Mouse (Mus musculus) T-cell, adult 2 months (primary cell): ENCODE results near the gene Cfb.

Experiments
- DNase-seq: peaks from one replicate; pipeline ENCODE4 v3.0.0; 2022; ENCODE audit warnings: low spot score

Gene Cfb

GRCm38 (mm10) chr17:34883332-34883731 is 21.0 kb upstream of the Cfb start:
- DNase-seq, result no peak

- DNase-seq, result no peak
Observed at GRCm38 (mm10) chr17:34881683-34882310, 19.5 kb upstream of the Cfb start, which contains the start of gene Gm20547. TSS of gene Gm20547 (minus strand) at chr17:34882042.

GRCm38 (mm10) chr17:34881166-34881565 is 18.8 kb upstream of the Cfb start:
- no peak for DNase-seq

GRCm38 (mm10) chr17:34879336-34879879 is 17.1 kb upstream of the Cfb start, which contains the start of gene Zbtb12:
TSS of gene Zbtb12 (plus strand) at chr17:34879483.
- DNase-seq, result no peak

GRCm38 (mm10) chr17:34874321-34874720 is 12.0 kb upstream of the Cfb start:
- no peak for DNase-seq

GRCm38 (mm10) chr17:34865981-34866380 is 3.7 kb upstream of the Cfb start:
- no peak for DNase-seq

- no peak for DNase-seq
Observed at GRCm38 (mm10) chr17:34861704-34862415, 458 bp downstream of the Cfb start.

- DNase-seq, result no peak
Observed at GRCm38 (mm10) chr17:34860514-34860913, 1.8 kb downstream of the Cfb start.

- no peak for DNase-seq
Observed at GRCm38 (mm10) chr17:34858670-34859069, 3.6 kb downstream of the Cfb start.

GRCm38 (mm10) chr17:34855825-34856224 is 6.5 kb downstream of the Cfb start:
- DNase-seq, result peak; percentile 31

GRCm38 (mm10) chr17:34854761-34855160 is 7.6 kb downstream of the Cfb start:
- no peak for DNase-seq

- no peak for DNase-seq
Observed at GRCm38 (mm10) chr17:34853511-34853910, 8.8 kb downstream of the Cfb start.

GRCm38 (mm10) chr17:34850517-34851125 is 11.7 kb downstream of the Cfb start:
- DNase-seq, result no peak

GRCm38 (mm10) chr17:34849722-34850516 is 12.4 kb downstream of the Cfb start, which contains the start of the genes Skiv2l and Nelfe:
TSS of gene Skiv2l (minus strand) at chr17:34850210.
TSS of gene Nelfe (plus strand) at chr17:34850391.
- DNase-seq, result peak; percentile 99

GRCm38 (mm10) chr17:34847615-34848014 is 14.7 kb downstream of the Cfb start:
- no peak for DNase-seq

- DNase-seq, result no peak
Observed at GRCm38 (mm10) chr17:34847192-34847591, 15.1 kb downstream of the Cfb start.

GRCm38 (mm10) chr17:34844884-34845283 is 17.4 kb downstream of the Cfb start:
- DNase-seq, result no peak

GRCm38 (mm10) chr17:34840736-34841307 is 21.5 kb downstream of the Cfb start:
- no peak for DNase-seq

GRCm38 (mm10) chr17:34838785-34839184 is 23.5 kb downstream of the Cfb start:
- no peak for DNase-seq

- no peak for DNase-seq
Observed at GRCm38 (mm10) chr17:34837464-34838324, 24.6 kb downstream of the Cfb start.

- DNase-seq, result peak; percentile 97
Observed at GRCm38 (mm10) chr17:34836856-34837221, 25.5 kb downstream of the Cfb start, which contains the start of the genes Stk19 and Dxo. TSS of gene Stk19 (minus strand) at chr17:34836945. TSS of gene Dxo (plus strand) at chr17:34837019.
